Mouse (Mus musculus): ENCODE measurements around the gene Ooep.
A peak's percentile ranks its signal among the peaks of the same experiment; 100 is the strongest.
"Not testable (repeated sequence)": the region's sequence is repeated elsewhere in the genome, so short reads cannot be mapped to it uniquely, and the experiment has no call there.

Gene Ooep

DNA sequence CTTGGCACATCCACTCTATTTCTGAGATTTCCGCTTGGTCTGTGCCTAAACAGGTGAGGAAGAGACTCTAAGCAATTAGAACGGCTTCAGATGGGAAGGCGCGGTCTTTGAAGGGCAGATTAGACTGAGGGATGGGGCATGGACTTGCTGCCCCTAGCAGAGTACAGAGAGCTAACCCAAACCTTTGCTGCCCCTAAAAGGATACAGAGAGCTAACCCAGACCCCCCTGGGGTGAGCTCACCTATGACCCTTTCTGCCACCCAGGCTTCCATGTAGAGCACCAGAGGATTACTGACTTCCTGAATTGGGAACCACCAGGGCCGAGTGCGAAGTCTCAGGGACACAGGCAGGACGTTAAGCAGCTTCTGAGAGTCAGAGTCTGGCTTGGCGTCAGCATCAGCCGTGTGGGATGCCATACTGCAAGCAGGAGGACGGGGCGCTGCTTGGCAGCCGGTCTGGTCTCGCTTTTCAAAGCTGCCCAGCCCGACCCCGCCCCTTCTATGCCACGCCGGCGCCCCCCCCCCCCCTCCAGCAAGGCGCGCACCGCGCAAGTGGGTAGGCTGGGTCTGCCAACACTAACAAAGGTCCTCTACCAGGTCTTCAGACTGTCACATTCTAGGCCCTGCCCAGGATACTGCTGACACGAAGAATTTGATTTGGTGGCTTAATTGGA is at the start of gene Ooep:
Gene Ooep (minus strand): TSS at position 613 of the 673 bp plus-strand sequence.
- DNase-seq (ENCODE audit: low spot score), result no peak

DNA sequence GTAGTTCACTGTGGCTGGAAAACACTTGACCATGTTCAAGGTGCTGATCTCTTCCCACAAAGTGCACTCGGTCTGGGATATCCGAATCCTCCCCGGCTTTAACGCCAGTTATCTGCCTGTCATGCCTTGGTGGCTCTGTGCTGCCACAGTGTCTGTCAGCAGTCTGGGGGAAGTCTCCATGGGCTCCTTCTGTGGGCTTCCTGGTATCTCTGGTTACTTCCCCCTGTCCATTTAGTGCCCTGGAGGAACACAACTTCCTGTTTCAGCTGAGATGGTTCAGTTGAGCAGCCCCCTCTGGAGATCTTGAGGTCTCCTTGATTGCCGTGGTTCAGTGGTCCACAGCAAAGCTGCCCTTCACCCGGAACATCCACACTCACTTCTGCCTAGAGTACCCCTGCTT is 49.7 kb upstream of the Ooep start:
- no peak for DNase-seq (ENCODE audit: low spot score)

DNA sequence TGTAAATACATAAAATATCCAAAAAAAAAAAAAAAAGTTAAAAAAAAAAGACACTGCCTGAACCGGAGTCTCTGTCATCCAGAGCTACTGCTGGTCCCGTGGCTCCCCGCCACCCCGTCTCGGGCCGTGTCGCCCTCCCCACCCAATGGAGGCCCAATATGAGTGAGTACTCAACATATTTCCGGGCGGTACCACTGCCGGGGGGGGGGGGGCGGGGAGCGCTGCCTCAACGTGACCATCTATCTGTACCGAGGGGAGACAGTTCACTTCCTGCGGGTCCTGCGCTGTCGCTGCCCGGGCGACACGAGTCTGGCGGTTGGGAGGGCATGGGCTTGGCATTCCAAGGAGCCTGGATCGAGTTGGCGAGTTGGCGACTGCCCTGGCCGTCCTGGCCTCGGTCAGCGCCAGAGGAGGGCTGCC is 48.8 kb upstream of the Ooep start:
- DNase-seq (ENCODE audit: low spot score), result no peak

DNA sequence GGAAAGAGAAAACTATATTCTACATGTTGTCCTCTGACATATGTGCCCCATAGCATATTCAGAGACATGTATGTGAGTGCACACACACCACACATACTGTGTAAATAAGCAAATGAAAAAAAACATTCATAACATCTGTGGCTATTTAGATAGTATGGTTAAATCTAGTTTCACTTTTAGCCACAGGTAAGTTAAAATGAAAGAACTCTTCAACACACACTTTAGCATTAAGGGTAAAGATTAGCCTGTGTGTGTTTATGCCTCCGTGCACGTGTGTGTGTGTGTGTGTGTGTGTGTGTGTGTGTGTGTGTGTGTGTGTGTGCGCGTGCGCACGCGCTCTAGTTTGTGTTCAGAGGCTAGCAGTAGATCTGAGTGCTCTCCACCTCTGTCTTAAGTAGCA is 23.1 kb upstream of the Ooep start:
- no peak for DNase-seq (ENCODE audit: low spot score)

DNA sequence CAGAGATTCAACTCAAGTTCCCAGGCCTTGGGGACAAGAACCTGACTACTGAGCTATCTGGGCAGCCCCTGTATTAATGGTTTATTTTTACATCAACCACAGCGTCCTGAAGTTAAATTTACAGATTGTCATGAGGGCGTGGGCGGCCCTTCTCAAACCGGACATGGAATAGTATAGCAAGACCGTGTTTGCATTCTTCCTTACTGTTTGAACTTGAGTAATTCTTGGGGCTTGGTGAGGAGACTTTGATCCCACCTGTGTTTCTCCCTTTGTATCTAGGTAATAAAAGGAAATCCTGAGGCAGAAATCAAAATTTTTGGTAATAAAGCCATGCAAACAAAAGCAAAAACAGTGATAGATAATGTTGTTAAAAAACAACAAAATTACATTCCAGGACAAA is 22.0 kb upstream of the Ooep start:
- no peak for DNase-seq (ENCODE audit: low spot score)

DNA sequence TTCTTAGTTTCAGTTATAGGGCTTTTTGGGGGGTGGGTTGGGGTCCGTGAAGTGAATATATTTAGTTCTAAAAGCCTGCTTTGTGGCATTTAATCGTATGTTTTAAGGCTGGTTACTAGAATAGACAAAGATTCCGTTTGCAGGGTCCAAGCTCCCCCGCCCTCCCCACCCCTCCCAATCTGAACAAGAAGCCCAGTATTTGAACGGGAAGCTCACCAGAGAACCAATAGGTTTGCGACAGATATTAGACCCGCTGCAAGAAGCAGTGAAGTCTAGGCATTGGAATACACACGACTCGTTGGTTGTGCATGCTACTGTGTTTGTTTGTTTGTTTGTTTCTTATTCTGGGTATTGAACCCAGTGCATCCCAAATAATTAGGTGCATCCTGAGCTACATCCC is 18.0 kb upstream of the Ooep start:
- DNase-seq (ENCODE audit: low spot score), result no peak

DNA sequence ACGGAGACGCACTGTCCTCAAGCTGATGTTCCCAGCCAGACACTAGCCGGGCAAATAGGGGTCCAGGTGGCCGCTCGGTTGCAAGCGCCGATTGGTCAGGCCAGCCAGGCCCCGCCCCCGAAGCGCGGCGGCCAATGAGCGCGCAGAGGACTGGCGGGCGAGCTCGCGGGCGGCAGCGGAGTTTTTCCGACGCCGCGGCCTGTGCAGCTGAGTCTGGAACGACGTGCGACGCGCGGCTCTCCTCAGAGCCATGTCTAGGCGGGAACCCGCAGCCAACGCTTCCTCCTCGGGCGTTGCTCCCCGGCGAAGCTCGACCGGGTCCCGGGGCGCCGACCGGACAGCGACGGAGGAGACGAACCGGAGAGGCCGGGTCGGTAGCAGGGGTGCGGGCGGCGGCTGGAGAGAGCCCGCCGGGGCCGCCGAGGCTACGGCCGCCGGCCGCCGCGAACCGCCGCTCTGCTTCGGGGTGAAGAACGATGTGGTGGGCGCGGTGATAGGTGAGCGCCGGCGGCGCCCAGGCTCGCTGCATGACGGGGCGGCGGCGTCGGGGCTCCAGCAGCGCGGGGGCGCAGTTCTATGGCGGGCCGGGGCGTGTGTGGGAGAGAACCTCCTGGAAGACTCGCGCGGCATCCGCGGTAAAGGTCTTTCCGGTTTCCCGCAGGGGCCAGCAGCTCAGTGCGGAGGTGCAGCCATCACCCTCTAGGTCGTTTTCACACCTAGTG is 17.3 kb upstream of the Ooep start, which contains the start of gene Ddx43:
Gene Ddx43 (plus strand): TSS at position 148 of the 722 bp plus-strand sequence.
- peak; percentile 70 for DNase-seq (ENCODE audit: low spot score)

DNA sequence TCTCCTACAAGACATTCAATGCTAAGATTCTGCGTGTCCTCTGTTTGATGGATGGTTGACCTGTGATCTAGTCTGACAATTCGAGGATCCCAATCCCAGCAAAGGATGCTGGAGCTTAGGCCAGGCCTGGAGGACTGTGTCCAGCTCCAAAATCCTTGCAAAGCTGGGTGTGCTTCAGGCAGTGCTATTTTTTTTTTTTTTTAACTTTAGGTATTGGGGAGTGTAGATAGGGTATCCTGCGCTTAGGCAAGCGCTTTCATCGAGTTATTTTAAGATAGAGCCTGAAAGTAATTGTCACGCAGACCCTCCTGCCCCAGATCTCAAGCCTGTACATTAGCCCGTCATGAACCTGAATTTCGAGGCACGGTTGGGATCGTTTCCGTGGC is 16.7 kb upstream of the Ooep start:
- no peak for DNase-seq (ENCODE audit: low spot score)

DNA sequence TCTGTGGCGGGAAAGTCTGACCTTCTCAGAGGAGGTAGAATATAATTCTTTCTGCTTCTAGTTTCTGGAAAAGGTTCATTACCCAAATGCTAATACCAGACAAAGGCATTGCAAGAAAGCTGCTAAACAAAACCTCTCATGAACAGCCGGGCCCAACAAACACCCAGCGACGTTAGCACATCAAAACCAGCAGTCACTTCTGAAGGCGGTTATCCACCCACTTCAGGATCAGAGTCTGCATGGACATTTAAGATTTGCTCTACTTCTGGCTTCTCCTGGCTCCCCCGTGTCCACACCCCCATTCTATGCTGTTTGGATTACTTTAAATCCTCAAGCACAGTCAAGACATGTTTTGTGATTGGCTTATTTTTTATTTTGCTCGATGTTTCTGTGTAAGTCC is 16.1 kb upstream of the Ooep start:
- DNase-seq (ENCODE audit: low spot score), result no peak

DNA sequence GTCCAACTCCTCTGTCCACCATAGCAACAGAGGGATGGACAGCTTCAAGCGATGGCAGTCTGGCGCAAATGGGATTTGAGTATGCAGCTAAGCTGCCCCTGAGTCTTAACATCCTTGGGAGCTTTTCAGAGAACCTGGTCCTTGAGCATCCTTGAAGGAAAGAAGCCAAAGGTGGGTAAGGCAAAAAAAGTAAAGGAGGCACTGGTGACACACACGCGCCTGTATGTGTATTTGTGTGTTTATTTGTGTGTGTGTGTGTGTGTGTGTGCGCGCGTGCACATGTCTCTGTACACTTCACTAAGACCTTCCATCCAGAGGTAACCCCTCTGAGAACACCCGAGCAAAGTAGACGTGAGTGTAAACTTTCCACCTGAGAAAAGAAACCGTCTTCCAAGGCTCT is 15.2 kb upstream of the Ooep start:
- DNase-seq (ENCODE audit: low spot score), result no peak

DNA sequence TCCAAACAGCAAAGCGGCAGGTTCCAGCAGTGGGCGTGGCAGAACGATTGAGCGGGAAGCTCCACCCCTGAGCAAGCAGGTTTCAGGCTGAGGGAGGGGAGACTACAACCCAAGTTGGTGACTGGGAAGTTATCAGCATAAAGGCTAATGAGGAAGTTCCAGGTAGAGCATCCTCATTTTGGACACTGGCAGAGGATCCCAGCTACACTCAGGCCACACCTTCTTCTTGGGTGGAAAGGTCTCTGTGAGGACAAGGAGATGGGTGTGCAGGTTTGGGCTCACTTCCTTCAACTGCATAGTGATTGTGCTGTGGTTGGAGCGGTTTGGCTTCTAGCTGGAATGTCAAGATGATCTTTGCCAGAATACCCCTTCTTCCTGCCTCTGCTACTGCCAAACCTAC is 11.5 kb upstream of the Ooep start:
- DNase-seq (ENCODE audit: low spot score), result no peak

DNA sequence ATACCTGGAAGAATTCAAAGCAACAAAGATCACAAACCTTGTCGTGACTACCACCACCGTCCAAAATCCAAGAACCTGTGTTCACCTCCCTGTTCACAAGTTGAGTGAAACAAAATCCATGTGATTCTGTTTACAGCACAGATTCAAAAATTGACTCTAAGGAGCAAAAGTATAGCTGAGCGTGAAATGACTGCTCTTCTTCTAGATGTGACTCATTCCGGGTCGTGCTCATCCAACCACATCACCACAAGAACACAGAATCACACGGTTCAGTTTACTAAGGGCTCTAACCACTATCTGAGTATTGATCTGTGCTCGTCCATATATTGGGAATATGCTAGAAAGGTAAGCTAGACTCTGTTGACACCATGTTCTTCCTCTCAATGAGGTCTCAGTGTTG is 8.4 kb upstream of the Ooep start:
- no peak for DNase-seq (ENCODE audit: low spot score)

DNA sequence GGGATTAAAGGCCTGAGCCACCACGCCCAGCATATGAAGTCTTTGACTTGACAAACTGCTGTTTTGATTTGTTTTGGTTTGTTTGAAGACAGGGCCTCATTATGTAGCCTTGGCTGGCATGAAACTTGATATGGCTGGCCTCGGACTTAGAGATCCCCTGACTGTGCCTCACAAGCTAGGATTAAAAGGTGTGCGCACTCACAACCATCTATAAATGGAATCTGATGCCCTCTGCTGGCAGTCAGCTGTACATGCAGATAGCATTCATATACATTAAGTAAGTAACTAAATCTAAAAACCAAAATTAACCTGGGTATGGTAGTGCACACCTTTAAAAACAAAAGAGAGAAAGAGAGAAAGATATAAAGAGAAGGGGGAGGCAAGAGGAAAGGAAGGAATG is 7.4 kb upstream of the Ooep start:
- DNase-seq (ENCODE audit: low spot score), result no peak

DNA sequence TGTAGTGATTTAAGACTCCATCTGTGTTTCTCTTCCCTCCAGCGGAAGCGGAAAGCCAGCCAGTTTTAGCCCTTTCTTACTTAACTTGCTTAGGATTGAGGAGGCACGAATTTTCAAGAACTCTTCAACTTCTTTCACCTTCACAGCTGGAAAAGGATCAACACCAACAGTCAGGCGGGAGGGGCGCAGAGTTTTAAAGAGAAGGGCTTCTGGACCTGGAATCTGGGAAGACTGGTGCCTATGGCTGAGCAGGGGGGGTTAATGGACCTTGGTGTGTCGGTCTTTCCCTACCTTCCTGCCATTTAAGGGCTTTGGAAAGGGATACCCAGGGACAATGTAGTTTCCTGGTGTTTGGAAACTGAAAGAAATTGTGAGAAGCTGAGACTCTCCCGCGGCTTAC is 979 bp downstream of the Ooep start:
- DNase-seq (ENCODE audit: low spot score), result no peak

DNA sequence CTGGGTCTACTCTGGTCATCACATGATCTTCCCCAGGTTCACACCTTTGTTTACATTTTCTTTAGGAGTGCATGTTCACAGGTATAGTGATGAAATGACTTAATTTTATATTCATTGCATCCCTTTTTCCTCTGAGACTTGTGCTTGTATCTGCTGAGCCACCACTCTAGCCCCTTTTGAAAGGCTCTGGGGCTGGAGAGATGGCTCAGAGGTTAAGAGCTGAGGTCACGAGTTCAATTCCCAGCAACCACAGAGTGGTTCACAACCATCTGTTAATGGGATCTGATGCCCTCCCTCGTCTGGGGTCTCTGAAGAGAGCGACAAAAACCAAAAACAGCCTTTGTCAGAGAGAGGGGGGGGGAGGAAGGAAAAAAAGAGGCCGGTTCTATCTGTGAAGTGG is 3.0 kb downstream of the Ooep start:
- DNase-seq (ENCODE audit: low spot score), result no peak

DNA sequence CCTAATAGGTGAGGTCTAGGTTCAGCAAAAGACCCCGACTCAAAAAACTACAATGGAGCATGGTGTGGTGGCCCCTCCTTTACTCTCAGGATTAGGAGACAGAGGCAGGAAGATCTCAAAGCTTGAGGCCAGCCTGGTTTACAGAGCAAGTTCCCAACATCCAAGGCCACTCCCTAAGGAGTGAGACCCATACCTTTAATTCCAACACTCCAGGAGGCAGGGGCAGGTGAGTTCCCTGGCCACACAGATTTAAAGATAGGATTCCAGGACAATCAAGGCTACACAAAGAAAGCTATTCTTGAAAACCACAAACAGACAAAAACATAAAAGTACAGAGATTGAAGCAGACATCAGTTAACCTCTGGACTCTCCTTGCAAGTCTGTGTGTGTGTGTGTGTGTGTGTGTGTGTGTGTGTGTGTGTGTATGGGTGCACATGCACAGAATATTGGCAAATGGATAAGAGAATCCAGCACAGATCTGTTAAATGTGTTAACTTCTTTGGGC is 3.6 kb downstream of the Ooep start:
- no peak for DNase-seq (ENCODE audit: low spot score)

DNA sequence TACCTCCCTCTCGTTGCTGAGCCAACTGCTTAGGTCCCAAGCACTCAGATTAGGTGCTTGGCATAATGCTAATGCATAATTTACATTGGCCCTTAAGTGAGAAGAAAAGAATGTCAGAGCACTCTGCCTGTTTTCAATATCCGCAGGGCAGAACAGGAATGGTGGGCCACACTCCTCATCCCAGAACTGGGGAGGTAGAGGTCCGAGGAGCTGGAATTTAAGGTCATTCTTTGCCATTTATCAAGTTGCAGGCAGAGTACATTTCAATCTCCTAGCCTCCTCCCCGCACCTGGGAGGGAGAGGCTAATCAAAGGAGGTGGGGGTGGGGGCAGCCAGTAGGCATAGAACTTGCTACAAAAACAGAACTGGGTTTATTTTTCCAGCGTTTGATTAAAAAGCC is 4.1 kb downstream of the Ooep start:
- DNase-seq (ENCODE audit: low spot score), result no peak

DNA sequence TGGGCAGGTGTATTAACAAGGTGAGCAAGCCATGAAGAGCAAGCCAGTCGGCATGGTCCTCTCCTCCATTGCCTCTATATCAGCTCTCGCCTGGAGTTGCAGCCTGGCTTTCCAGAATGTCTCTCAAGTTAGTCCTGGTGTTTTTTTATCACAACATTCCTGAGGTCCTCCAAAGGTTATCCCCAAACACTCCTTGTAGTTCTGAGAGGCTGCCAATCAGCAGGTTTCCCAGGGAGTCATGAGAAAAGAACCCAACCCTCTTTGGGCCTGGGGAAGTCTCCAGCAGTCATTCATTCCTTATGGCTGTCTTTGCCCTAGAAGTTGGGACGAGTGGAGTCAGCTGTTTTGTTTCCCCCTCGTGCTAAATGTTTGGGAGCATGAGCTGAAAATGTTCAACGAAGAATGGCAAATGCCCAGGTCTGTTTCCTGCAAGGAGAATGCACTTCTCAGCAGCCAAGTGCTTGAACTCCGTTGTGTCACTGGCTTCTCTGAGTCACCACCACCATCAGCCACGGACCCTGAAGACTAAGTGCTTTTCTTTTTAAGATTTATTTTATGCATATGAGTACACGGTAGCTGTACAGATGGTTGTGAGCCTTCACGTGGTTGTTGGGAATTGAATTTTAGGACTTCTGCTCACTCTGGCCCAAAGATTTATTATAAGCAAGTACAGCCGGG is 5.6 kb downstream of the Ooep start:
- no peak for DNase-seq (ENCODE audit: low spot score)

DNA sequence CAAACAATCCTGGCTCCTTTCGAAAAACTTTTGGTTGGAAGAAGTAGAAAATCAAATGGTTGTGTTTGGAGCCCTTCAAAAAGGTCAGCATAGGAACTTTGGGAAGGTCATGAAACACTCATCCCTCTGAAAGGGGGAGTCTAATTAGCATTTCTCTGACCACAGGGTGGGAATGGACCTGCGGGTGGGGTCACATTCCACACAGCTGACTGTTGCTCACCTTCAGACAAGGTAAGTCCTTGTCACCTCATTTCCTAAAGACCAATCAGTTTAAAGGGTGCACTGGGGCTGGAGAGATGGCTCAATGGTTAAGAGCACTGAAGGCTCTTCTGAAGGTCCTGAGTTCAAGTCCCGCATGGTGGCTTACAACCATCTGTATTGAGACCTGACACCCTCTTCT is 7.1 kb downstream of the Ooep start:
- no peak for DNase-seq (ENCODE audit: low spot score)

DNA sequence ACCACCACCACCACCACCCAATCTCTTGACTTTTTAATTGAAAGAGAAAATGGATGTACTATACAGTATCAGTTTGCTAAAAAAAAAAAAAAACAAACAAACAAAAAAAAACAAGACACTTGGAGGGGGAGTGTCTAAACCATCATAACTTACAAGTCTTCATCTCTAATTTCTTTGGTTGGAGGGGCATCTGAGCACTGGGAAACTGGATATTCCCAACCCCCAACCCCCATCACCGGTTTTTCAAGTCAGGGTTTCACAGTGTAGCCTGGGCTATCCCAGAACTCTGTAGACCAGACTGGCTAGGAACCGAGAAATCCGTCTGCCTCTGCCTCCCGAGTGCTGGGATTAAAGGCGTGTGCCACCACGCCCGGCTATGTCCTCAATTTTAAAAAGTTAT is 8.7 kb downstream of the Ooep start:
- no peak for DNase-seq (ENCODE audit: low spot score)

DNA sequence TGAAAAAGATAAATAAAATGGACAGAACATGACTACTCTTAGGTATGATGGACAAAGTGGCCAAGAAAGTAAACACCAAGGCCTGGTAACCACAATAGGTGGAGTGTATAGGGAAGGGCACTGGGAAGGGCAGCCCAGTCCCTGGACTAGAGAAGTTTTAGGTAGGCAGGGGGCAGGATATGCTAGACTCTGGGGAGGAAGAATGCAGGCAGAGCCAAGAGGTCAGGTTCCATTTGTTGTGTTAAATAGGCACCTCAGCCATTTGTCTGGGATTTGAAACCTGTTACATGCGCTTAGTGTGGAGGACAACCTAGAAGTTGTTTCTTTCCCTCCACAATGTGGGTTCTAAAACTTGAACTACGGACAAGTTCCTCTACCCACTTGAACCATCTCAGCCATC is 9.2 kb downstream of the Ooep start:
- no peak for DNase-seq (ENCODE audit: low spot score)

DNA sequence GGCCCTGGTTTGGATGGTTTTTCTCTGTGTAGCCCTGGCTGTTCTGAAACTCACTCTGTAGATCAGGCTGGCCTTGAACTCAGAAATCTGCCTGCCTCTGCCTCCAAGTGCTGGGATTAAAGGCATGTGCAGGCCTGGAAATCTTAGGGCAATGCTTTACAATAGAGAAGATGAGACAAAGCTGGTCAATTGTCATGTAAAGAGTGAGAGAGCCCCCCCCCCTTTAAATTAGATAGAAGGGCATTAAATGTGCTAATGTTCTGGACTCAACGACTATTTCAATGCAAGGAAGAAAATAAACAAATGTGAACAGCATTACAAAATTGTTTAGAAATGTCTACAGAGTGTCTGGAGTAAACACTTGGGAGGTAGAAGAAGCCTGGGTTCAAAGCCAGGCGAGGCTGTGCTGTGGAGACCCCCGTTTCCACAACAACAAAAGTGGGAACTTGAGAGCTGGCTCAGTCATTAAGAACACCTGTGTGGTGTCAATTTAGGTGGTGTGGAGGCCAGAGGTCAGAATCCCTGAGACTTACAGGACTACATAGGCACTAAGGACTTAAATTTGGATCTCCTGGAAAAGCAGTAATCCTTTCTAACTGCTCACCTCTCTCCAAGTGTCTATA is 9.7 kb downstream of the Ooep start:
- no peak for DNase-seq (ENCODE audit: low spot score)

DNA sequence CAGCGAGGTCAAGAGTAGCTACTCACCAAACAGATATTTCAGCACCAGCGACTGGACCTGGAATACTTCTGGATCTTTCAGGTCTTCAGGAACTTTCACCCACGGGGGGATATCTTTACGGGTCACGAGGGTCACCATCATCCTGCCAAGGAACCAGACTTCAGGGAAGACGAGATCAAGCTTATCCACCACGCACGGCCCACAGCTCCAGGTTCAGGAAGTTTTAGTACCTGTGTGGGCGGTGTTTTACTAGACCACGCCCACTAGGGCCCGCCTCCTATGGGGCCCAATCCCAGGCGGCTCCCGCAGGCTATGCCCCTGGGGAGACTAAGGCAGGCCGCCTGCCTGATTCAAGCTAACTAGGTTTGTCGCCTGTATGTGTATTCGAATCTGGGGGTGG is 10.6 kb downstream of the Ooep start, which contains the start of gene Dppa5a:
Gene Dppa5a (minus strand): TSS at position 219 of the 400 bp plus-strand sequence.
- not testable (repeated sequence) for DNase-seq (ENCODE audit: low spot score)

Data from yolk sac, embryonic 10.5 days (tissue).